Mouse (Mus musculus): ENCODE measurements around the gene Agap1.

Gene Agap1

GRCm38 (mm10) chr1:89673686-89674085, 219.1 kb downstream of the Agap1 start:
- DNase-seq = no peak

- DNase-seq = no peak
Measured at GRCm38 (mm10) chr1:89674681-89675080, 220.1 kb downstream of the Agap1 start.

GRCm38 (mm10) chr1:89676411-89676810, 221.8 kb downstream of the Agap1 start:
- DNase-seq = peak; percentile 30

- DNase-seq = no peak
Measured at GRCm38 (mm10) chr1:89680673-89681072, 226.1 kb downstream of the Agap1 start.

- peak; percentile 24 for DNase-seq
Measured at GRCm38 (mm10) chr1:89688914-89689313, 234.3 kb downstream of the Agap1 start.

GRCm38 (mm10) chr1:89689544-89690212, 235.1 kb downstream of the Agap1 start:
- DNase-seq = no peak

- no peak for DNase-seq
Measured at GRCm38 (mm10) chr1:89691096-89691495, 236.5 kb downstream of the Agap1 start.

- DNase-seq = no peak
Measured at GRCm38 (mm10) chr1:89692420-89692819, 237.8 kb downstream of the Agap1 start.

- no peak for DNase-seq
Measured at GRCm38 (mm10) chr1:89694916-89695315, 240.3 kb downstream of the Agap1 start.

GRCm38 (mm10) chr1:89697241-89697640, 242.6 kb downstream of the Agap1 start:
- no peak for DNase-seq

- no peak for DNase-seq
Measured at GRCm38 (mm10) chr1:89700166-89700565, 245.6 kb downstream of the Agap1 start.

- DNase-seq = no peak
Measured at GRCm38 (mm10) chr1:89701162-89701730, 246.6 kb downstream of the Agap1 start.

GRCm38 (mm10) chr1:89703294-89703693, 248.7 kb downstream of the Agap1 start:
- no peak for DNase-seq

- DNase-seq = no peak
Measured at GRCm38 (mm10) chr1:89705670-89706069, 251.1 kb downstream of the Agap1 start.

- no peak for DNase-seq
Measured at GRCm38 (mm10) chr1:89706862-89707261, 252.3 kb downstream of the Agap1 start.

- no peak for DNase-seq
Measured at GRCm38 (mm10) chr1:89707756-89708480, 253.3 kb downstream of the Agap1 start.

- DNase-seq = no peak
Measured at GRCm38 (mm10) chr1:89709824-89710223, 255.2 kb downstream of the Agap1 start.

GRCm38 (mm10) chr1:89713681-89714080, 259.1 kb downstream of the Agap1 start:
- DNase-seq = no peak

- peak; percentile 64 for DNase-seq
Measured at GRCm38 (mm10) chr1:89714165-89714980, 259.8 kb downstream of the Agap1 start.

GRCm38 (mm10) chr1:89716234-89716633, 261.6 kb downstream of the Agap1 start:
- no peak for DNase-seq

- DNase-seq = no peak
Measured at GRCm38 (mm10) chr1:89717100-89717499, 262.5 kb downstream of the Agap1 start.

- DNase-seq = peak; percentile 33
Measured at GRCm38 (mm10) chr1:89718782-89719403, 264.3 kb downstream of the Agap1 start.

GRCm38 (mm10) chr1:89724141-89724540, 269.5 kb downstream of the Agap1 start:
- no peak for DNase-seq
